Mouse (Mus musculus) gastrocnemius, adult 18-20 months (tissue): Measurements from ENCODE around the gene Zfp689. TPM values are rescaled to one million over a fixed set of nuclear protein-coding genes. Genes with fewer than 3 reads are reported as not detected.
"Not testable (repeated sequence)": the region's sequence is repeated elsewhere in the genome, so short reads cannot be mapped to it uniquely, and the experiment has no call there.

ENCODE experiments used
- DNase-seq: peaks from one replicate; pipeline ENCODE4 v3.0.0; 2021; ENCODE audit warnings: low spot score
- long read RNA-seq, 2 experiments: library from polyadenylated mRNA; stranded (forward); transcript quantifications; one replicate each; pipeline ENCODE4 v2.0.0; 2021
- total RNA-seq, 2 experiments: library from RNA; stranded (reverse); gene quantifications; 2 replicates each; pipeline ENCODE4 v1.2.3; 2021

Gene Zfp689
- under 1 TPM; 0.76 to 0.82 TPM for total RNA-seq
- long read RNA-seq, experiment 1, partial matches to known transcripts, result 0 of 1 reads
- long read RNA-seq, experiment 1, other reads (novel, unspliced or antisense), result 1 of 1 reads
- long read RNA-seq, experiment 2, partial matches to known transcripts, result 0 of 2 reads
- long read RNA-seq, experiment 2, other reads (novel, unspliced or antisense), result 0 of 2 reads

DNA sequence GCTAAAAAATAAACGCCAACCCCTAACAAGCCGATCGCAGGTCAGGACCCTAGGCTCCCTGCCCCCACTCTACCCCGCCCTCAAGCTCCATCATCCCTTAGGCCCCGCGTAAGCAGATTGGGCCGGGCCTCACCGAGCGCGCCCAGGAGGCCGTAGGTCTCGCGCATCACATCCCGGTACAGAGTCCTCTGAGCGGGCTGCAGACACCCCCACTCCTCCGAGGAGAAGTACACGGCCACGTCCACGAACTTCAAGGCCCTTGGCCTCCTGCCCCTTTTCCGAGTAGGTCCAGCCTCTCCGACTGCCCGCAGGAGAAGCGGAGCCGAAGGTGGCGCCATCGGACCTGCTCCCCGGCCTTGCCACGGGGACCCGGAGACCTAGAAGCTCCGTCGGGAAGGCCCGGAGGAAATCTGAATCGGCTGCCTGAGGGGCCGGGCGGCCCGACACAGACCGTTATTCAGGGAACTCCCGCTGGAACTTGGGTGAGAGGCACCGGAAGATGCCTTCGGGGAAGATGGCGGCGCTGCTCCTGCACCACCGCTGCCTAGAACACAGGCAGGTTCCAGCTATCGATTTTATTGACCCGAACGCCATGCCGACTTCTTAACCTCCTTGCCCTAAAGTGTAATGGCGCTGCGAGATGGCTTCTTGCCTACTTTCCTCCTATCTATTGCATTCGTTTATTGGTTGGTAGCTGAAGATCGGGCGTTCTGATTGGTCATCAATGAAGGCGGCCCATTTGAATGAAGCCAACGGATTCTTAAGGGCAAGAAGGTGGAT, at the start of gene Zfp689:
Zfp689 (minus strand) TSS at position 638 of the 780 bp plus-strand sequence.
- DNase-seq, result peak; percentile 96

GRCm38 (mm10) chr7:127498407-127498806, 49.4 kb upstream of the Zfp689 start:
- no peak for DNase-seq

DNA sequence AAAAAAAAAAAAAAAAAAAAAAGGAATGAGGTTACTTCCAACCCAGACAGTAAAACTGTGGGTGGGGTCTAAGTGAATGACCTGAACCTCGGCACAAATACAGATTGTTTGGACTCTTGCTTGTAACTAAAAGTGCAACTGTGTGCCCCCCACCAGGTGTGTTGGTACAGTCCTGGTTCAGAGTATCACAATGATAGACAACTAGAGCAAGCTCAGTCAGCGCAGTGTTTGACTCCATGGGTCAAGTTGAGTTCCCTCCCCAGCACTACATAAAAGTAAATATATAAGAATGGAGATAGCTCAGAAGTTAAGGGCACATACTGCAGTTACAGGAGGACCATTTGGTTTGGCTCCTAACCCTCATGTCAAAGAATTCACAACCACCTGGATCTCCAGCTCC, 48.4 kb upstream of the Zfp689 start:
- no peak for DNase-seq

- no peak for DNase-seq
Observed at GRCm38 (mm10) chr7:127494648-127495047, 45.7 kb upstream of the Zfp689 start.

DNA sequence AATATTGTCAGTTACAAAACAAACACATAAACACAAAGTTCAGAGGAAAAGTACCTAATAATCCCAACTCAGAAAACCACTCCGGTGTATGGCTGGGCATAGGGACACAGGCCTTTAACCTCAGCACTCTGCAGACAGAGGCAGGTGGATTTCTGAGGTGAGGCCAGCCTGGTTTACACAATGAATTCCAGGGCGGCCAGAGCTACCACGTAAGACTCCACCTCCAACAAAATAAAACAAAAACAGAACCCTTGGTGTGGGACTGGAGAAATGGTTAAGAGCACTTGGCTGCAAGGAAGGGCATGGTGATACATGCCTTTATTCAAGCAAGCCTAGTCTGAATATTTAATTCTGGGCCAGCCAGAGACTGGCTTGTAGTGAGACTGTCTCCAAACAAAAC, 42.9 kb upstream of the Zfp689 start:
- no peak for DNase-seq

DNA sequence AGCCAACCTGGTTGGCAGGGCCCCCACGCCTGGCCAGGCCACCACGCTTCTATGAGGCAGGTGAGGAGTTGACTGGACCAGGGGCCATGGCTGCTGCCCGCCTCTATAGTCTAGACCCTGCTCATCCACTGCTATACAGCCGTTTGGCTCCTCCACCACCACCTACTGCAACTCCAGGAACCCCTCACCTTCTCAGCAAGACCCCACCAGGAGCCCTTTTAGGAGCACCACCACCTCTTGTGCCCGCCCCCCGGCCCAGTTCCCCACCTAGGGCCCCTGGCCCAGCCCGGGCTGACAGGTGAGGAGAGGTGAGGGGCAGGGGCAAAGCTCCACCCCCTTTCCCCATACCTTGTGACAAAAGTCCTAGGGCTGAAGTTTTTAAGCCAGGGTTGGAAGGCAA, 41.0 kb upstream of the Zfp689 start:
- no peak for DNase-seq

- not testable (repeated sequence) for DNase-seq
Observed at GRCm38 (mm10) chr7:127488364-127488763, 39.4 kb upstream of the Zfp689 start.

GRCm38 (mm10) chr7:127485416-127485815, 36.5 kb upstream of the Zfp689 start:
- DNase-seq, result no peak

DNA sequence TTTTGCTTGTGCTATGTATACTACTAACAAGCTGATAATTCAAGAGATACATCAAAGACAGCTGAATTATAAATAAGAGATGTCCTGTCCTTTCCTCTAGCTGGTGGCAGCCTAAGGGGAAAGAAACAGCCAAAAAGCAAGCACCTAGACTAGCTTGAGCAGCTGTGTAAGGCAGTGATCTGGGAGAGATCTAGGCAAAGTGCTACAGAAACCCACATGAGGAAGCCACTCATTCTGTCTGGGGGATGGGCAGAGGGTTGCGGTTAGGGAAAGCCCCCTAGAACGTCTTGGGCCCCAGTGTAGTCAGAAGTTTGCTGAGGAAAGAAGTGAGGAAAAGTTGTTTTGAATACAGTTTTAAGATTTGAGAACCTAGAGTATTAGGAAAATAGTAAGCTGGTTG, 31.4 kb upstream of the Zfp689 start:
- DNase-seq, result no peak

DNA sequence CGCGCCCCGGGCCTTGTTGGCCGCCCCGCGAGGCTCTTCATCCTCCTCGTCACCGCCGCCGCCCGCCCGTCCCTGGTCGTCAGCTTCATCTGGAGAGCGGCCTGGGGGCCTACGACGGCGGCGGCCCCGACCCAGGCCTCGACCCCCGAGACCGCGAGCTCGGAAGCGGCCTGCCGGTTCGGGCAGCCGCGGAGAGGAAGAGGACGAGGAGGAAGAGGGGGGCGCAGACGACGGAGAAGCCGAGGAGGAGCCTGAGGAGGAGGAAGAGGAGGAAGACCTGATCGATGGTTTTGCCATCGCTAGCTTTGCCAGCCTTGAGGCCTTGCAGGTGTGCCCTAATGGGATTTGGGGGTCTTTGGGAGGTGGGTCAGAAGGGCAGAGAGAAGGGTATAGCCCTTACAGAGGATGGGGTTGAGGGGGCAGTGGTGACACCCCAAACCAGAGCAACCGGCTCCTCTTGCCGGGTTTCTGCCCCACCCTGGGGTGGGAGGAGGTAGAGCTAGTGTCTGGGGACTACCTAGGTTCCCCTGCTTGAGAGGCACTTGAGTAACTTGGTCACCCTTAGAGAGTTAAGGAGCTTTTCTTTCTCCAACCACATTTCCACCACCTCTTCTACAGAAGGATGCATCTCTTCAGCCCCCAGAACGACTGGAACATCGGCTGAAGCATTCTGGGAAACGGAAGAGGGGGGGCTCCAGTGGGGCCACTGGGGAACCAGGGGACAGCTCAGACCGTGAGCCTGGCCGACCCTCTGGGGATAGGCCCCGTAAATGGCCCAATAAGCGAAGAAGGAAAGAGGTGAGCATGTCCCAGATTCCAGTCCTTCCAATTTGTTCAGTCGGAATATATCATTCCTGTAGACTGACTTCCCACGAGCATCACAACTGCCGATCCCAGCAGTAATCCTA, 30.6 kb upstream of the Zfp689 start:
- peak; percentile 21 for DNase-seq

DNA sequence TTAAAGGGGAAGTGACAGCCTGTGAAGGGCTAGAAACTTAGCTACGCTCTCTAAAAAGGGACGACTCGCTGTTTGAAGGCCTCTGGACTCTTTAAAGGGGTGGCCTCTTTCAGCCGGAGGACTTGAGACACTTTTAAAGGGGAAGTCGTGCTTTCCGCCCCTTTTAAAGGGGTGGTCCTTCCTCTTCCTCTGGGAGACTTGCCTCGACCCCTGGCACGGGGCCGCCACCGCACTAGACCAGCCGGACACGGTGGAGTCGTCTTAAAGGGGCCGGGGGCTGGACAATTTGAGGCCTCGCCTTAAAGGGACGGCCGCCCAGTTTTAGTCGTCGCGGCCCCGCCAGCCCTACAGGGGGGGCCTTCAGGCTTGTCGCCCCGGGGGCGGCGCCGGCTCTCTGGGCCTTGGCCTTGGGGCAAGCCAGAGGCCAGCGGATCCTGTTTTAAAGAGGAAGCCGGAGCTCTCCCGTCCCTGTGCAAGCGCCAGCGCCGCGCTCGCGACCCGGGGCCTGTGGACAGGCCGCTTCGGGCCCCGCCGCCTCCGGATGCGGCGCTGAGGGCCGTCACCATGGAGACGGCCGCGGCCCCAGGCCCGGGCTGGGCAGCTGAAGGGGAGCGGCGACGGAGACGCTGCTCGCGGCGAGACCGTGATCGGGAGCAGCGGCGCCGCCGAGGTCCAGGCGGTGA, 29.8 kb upstream of the Zfp689 start, which contains the start of gene Fbrs:
Fbrs (plus strand) TSS at position 565 of the 683 bp plus-strand sequence.
- peak; percentile 98 for DNase-seq

GRCm38 (mm10) chr7:127477687-127478634, 29.0 kb upstream of the Zfp689 start:
- peak; percentile 100 for DNase-seq

- no peak for DNase-seq
Observed at GRCm38 (mm10) chr7:127476855-127477254, 27.9 kb upstream of the Zfp689 start.

- DNase-seq, result no peak
Observed at GRCm38 (mm10) chr7:127476336-127476735, 27.4 kb upstream of the Zfp689 start.

- DNase-seq, result no peak
Observed at GRCm38 (mm10) chr7:127475186-127475740, 26.3 kb upstream of the Zfp689 start.

DNA sequence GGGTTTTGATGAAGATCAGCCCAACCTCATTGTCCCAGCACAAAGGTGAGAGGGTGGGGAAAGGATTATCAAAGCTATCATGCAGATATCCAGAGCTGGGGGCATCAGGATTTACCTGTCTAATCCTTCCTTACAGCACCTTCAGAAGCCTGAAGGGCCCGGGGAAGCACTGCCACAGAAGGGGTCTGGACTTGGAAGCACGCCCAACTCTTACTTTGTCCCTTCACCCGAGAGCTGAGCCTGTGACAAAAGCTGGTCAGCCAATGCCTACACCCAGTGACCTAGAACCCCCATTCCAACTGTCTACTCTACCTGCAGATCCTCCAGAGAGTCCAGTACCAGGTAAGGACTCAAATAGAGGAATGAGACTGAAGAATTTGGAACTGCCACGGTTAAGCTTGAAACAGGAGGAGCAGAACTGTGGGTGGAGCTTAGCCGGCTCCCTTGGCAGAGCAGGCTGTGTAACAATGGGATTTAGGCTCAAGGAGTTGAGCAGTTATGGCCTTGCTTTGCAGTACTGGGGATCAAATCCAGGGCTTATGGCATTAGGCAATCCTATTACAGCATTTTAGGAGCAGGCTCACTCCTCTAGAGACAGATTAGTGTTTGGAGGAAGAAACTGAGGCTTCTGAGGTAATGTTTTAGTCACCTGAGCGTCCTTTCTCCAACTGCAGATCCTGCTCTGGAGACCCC, 25.6 kb upstream of the Zfp689 start:
- DNase-seq, result no peak

DNA sequence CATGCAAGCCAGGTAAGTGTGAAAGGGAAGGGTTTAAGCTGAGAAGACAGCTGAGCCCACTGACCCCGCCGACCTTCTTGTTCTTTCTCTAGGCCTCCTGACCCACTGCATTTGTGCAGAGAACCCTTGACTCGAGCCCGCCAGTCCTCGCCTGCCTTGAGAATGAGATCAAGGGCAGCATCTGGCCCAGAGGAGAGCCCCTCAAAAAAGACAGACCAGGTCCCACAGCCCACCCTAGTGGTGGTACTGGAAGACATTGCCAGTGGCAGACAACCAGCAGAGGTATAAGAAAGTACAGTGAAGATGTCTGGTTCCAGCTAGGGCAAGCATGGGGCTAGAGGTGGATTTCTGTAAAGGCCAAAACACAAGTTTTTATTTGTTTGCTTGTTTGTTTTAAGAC, 24.7 kb upstream of the Zfp689 start:
- no peak for DNase-seq

DNA sequence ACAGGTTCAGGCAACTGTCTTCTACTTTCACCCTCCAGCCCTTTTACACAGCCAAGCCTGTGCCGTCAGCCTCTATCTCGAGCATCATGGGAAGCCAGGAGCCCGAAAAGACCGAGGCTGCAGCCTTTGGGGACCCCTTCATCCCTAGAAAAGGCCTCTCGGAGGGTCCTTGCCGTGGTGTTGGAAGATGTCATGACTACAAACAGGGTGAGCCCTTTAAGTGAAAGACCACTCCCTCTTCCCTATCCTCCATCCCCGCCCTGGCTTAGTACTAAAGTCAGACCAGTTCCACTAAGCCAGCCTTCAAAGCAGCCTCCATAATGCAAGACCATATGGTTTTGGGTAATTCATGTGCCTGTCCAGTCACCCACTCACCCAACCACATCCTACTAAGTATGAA, 23.1 kb upstream of the Zfp689 start:
- DNase-seq, result no peak

- DNase-seq, result no peak
Observed at GRCm38 (mm10) chr7:127471646-127472010, 22.7 kb upstream of the Zfp689 start.
